Mouse (Mus musculus) v-Abl transformed pro-B cells (cell line): ENCODE results near the gene Olfr47.
"Not testable (repeated sequence)": the region's sequence is repeated elsewhere in the genome, so short reads cannot be mapped to it uniquely, and the experiment has no call there.

Experiments
- in situ Hi-C, 2 experiments: fragments of 400-800 bp; cut with MboI; formaldehyde crosslinking; loops; one replicate each; pipeline ENCODE4 v1.15.1; 2025; ENCODE audit not compliant: unreplicated experiment in 2 of 2

The Olfr47 gene

DNA sequence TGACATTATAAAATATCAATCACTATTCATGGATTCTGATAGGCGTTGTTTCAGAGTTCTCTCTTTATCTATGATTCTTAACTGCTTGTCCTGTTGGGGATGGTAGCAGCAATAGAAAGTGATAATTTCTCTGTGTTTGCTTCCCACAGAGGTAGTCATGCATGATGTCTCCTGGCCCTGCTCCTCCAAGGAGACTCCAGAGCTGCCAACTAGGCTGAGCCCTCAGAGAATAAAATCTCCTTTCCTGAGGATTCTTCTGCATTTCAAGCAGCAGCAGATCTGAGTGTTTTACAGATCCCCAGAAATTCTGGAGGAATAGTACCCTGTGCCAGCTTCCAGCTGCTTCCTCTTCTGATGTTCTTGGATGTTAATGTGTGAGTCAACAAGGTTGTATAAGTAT lies at the start of gene Olfr47:
Gene Olfr47, plus strand, starts transcription at position 275 of the 400 bp plus-strand sequence.
- in situ Hi-C loops = not testable (repeated sequence)

GRCm38 (mm10) chr6:43190986-43191385 lies 40.3 kb upstream of the Olfr47 start:
- in situ Hi-C loops = no loop called here

GRCm38 (mm10) chr6:43196781-43197180 lies 34.5 kb upstream of the Olfr47 start, which contains the start of gene Olfr435:
Olfr435 (plus strand) TSS chr6:43197146.
- in situ Hi-C loops = no loop called here

GRCm38 (mm10) chr6:43198094-43198493 lies 33.2 kb upstream of the Olfr47 start:
- in situ Hi-C loops = no loop called here

DNA sequence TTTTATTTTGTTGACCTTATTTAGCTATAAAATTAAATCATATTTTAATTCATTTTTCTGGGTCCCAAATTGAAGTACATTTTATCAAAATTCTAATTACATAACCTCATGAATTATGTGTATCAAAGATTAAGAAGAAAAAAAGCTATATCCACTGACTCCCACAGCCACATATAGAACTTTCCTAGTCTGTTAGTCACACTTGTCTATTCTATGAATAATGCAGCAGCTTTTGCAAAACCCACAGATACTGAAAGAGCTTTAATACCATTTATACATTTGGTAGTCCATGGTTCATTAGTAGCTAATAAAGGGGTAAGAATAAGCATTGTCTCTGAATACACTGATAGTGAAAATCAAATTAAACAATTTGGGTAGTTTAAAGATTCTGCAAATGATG lies 28.5 kb upstream of the Olfr47 start:
- in situ Hi-C loops = no loop called here

- in situ Hi-C loops = no loop called here
Measured at GRCm38 (mm10) chr6:43205355-43205754, 26.0 kb upstream of the Olfr47 start.

- in situ Hi-C loops = not testable (repeated sequence)
Measured at GRCm38 (mm10) chr6:43212873-43213272, 18.5 kb upstream of the Olfr47 start, which contains the start of gene Olfr434. Olfr434 (plus strand) TSS chr6:43213021.

GRCm38 (mm10) chr6:43242061-43242460 lies 10.7 kb downstream of the Olfr47 start:
- in situ Hi-C loops = no loop called here

- in situ Hi-C loops = no loop called here
Measured at GRCm38 (mm10) chr6:43247396-43247795, 16.1 kb downstream of the Olfr47 start.

DNA sequence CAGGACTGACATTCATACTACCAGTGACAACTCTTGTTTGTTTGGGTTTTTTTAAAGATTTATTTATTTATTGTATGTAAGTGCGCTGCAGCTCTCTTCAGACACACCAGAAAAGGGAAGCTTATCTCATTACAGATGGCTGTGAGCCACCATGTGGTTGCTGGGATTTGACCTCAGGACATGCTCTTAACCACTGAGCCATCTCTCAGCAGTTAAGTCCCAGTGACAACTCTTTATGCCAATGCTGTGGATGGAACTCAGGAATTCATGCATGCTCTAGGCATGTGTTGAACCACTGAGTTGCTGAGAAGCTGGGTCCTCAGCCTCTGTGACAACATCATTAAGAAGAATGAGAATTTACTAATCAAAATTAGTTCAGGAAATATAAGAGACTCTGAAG lies 21.7 kb downstream of the Olfr47 start:
- in situ Hi-C loops = no loop called here

GRCm38 (mm10) chr6:43254193-43254926 lies 23.0 kb downstream of the Olfr47 start:
- in situ Hi-C loops = no loop called here

DNA sequence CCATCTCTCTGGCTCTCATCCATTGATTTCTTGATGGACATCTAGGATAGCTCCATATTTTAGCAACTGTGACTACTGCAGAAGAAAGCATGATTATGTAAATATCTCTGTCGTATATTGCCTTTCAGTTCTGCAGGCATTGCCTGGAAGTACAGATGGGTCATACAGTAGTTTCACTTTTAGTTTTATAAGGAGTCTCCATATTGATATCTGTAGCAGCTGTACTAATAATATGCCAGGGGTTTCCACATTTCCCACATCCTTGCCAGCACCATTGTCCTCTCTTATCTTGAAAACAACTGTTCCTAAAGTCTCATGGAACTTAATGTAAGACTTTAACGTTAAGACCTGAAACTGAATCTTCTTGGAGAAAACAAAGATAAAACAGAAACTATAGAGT lies 29.4 kb downstream of the Olfr47 start:
- in situ Hi-C loops = no loop called here

GRCm38 (mm10) chr6:43265363-43266041 lies 34.2 kb downstream of the Olfr47 start, which contains the start of gene Arhgef5:
Arhgef5 (plus strand) TSS chr6:43265582.
- in situ Hi-C loops = no loop called here

GRCm38 (mm10) chr6:43266356-43266755 lies 35.0 kb downstream of the Olfr47 start:
- in situ Hi-C loops = no loop called here

- in situ Hi-C loops = no loop called here
Measured at GRCm38 (mm10) chr6:43272597-43272996, 41.3 kb downstream of the Olfr47 start.

- in situ Hi-C loops = no loop called here
Measured at GRCm38 (mm10) chr6:43274123-43274522, 42.8 kb downstream of the Olfr47 start.

DNA sequence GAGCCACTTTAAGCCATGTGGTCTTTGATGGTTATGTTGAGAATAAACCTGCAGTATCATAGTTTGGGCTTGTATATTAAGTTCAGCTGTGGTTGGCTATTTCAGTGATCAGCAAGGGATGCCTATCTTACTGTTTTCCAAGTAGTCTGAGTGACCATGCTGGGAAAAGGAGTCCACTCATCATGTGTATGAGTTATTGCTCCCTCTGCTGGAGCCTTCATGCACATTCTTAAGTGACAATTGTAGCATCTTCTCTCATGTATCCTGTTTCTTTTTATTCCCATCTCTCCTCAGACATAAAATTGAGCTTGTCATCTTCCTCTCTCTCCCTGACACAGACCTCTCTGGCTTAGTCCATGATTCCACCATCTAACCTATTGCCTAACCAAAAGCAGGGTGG lies 46.9 kb downstream of the Olfr47 start:
- in situ Hi-C loops = no loop called here

DNA sequence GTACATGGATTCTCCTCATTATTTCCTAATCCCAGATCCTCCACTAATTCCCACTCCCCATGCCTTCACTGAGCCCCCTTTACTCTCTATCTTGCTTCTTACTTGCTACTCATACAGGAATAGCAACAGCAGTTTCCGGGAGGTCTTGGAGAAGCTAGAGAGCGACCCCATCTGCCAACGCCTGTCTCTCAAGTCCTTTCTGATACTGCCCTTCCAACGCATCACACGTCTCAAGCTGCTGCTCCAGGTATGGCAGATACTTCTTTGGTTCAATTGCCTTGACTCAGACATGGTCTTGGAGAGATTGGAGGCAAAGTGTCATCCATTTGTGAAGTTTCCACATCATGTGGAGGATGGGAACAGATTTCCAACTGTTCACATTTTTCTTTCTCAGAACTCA lies 49.2 kb downstream of the Olfr47 start:
- in situ Hi-C loops = no loop called here
